Mouse (Mus musculus) 3T3-L1 (cell line): ENCODE measurements at regions not wholly inside any gene's neighbourhood (a gene's known extent, or its start where the extent isn't known, plus 50 kb on each side); places are given as distances from the start of the nearest gene placed in this dataset.

ENCODE experiments used
- DNase-seq: peaks from one replicate; pipeline ENCODE4 v3.0.0-alpha.2; 2015; ENCODE audit warnings: low read depth, low spot score

GRCm38 (mm10) chr1:47854372-47854771, 961.7 kb upstream of the Slc39a10 start:
- DNase-seq, result peak; percentile 1

- DNase-seq, result peak; percentile 16
These were observed 961.3 kb upstream of the Slc39a10 start for GRCm38 (mm10) chr1:47853911-47854310.

GRCm38 (mm10) chr1:47840811-47841210, 948.2 kb upstream of the Slc39a10 start:
- no peak for DNase-seq

- DNase-seq, result no peak
These were observed 941.4 kb upstream of the Slc39a10 start for GRCm38 (mm10) chr1:47834072-47834471.

GRCm38 (mm10) chr1:47827206-47827605, 934.6 kb upstream of the Slc39a10 start:
- DNase-seq, result no peak

- DNase-seq, result peak; percentile 59
These were observed 916.9 kb upstream of the Slc39a10 start for GRCm38 (mm10) chr1:47809508-47809907.

- DNase-seq, result no peak
These were observed 902.1 kb upstream of the Slc39a10 start for GRCm38 (mm10) chr1:47794763-47795162.
